Mouse (Mus musculus) limb, embryonic 11.5 days (tissue): ENCODE measurements at regions not wholly inside any gene's neighbourhood (a gene's known extent, or its start where the extent isn't known, plus 50 kb on each side); places are given as distances from the start of the nearest gene placed in this dataset.

ENCODE experiments used
- ATAC-seq: fragments of 200-750 bp; cut with Nextera tagmentation; 2 replicates; pipeline ENCODE4 v1.8.0; 2017; ENCODE audit warnings: low read depth; ENCODE audit not compliant: insufficient number of reproducible peaks, low FRiP score, low TSS enrichment
- DNase-seq: peaks from one replicate; pipeline ENCODE4 v3.0.0-alpha.2; 2015; ENCODE audit warnings: low spot score
- H3K27ac ChIP-seq: fragments of 300-500 bp; sonication (generic); replicated peaks from 2 replicates; pipeline ENCODE4 v1.5.1; 2014; ENCODE audit warnings: low read depth, mild to moderate bottlenecking, low read length
- H3K27me3 ChIP-seq: fragments of 300-500 bp; sonication (generic); 2 replicates; pipeline ENCODE4 v1.6.1; 2014; ENCODE audit warnings: mild to moderate bottlenecking, low read length, mixed read lengths; ENCODE audit not compliant: control insufficient read depth, insufficient read depth
- H3K36me3 ChIP-seq: fragments of 300-500 bp; sonication (generic); 2 replicates; pipeline ENCODE4 v1.6.1; 2014; ENCODE audit warnings: mild to moderate bottlenecking, low read length, moderate library complexity, mixed read lengths; ENCODE audit not compliant: control insufficient read depth, insufficient read depth
- H3K4me1 ChIP-seq: fragments of 300-500 bp; sonication (generic); 2 replicates; pipeline ENCODE4 v1.6.1; 2014; ENCODE audit warnings: low read length, mixed read lengths; ENCODE audit not compliant: control insufficient read depth, insufficient read depth
- H3K4me2 ChIP-seq: fragments of 300-500 bp; sonication (generic); 2 replicates; pipeline ENCODE4 v1.6.1; 2014; ENCODE audit warnings: low read depth, mild to moderate bottlenecking, moderate library complexity; ENCODE audit not compliant: severe bottlenecking
- H3K4me3 ChIP-seq: fragments of 300-500 bp; sonication (generic); 2 replicates; pipeline ENCODE4 v1.5.1; 2014; ENCODE audit warnings: low read depth, low read length
- H3K9ac ChIP-seq: fragments of 300-500 bp; sonication (generic); 2 replicates; pipeline ENCODE4 v1.6.1; 2014; ENCODE audit warnings: mild to moderate bottlenecking, low read length
- H3K9me3 ChIP-seq: fragments of 300-500 bp; sonication (generic); 2 replicates; pipeline ENCODE4 v1.6.1; 2016; ENCODE audit warnings: low read length; ENCODE audit not compliant: control insufficient read depth
- WGBS: fragments of 180-500 bp; shearing (Covaris S2); extraction: QIAGEN DNeasy Blood & Tissue Kit; methylation state at CpG from one replicate; pipeline ENCODE4 v1.1.7; 2014; 5-methylcytosine and 5-hydroxymethylcytosine counted together

DNA sequence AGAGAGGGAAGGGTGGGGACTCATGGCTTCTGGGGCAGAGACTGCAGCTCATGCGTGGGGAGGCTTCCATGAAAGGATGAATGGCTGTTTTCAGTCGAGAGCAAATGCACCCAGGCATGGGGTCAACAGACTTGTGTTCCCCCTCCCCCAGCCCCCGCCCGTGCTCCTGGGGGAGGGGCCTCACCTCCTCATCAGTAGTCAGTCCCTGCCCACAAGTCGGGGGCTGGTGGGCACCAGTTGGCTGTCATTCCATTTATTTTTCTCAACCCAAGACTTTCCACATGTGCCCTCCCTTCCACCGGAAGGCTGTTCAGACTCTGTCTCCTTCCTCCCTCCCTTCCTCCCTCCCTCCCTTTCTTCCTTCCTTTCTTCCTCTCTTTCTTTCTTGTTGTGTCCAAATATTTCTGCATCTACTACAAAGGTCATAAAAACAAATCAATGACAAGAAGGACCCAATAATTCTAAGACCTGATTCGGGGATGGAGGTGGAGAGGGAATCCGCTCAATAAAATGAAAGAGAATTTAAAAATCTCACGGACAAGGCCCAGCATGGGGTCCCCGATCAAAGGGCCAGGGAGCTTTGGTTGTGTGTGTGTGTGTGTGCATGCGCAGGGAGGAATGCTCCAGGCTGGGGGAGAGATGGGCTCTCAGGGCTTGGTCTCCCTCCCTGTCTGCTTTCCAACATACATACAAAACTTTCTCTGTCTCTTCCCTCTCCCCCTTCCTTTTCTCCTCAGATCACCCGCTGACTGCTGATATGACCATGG is 57.7 kb downstream of the Rpl14 start:
- Histone ChIP-seq H3K27me3 (no peaks in the 10 kb centered on the region), H3K27ac (no peak overlapping the region), H3K36me3 (no peaks in the 10 kb centered on the region), H3K9me3 (no peaks in the 10 kb centered on the region), H3K4me2 (no peak overlapping the region), H3K9ac (no peak overlapping the region), H3K4me3 (no peak overlapping the region), H3K4me1 (no peaks in the 10 kb centered on the region)
- DNase-seq (no peak), ATAC-seq (no peak)
- 63% methylated on average over 12 of the region's 12 CpGs for WGBS

DNA sequence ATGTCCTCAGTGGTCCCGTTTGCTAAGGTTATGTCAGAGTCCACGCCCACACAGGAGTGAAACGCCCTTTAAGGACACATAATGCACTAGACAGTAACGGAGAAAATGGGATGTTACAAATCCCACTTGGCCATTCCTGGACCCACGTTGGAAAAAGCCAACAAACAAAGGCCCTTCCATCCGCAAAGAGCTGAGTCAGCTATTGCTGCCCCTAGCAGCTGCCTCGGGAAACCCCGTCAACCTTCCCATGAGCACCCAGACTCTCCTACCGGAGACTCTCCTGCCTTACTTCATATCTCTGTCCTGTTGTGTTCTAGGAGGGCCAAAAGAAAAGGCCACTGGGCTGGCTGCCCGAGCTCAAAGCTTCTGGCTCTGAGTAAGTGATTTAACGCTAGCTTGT is 58.4 kb downstream of the Rpl14 start:
- WGBS = 87% methylated on average over 11 of the region's 11 CpGs
- H3K9me3 ChIP-seq = no peaks in the 10 kb centered on the region
- no peak overlapping the region for H3K4me2 ChIP-seq
- H3K27me3 ChIP-seq = no peaks in the 10 kb centered on the region
- no peak overlapping the region for H3K27ac ChIP-seq
- no peak overlapping the region for H3K4me3 ChIP-seq
- H3K36me3 ChIP-seq = no peaks in the 10 kb centered on the region
- no peak for DNase-seq
- no peak for ATAC-seq
- no peak overlapping the region for H3K9ac ChIP-seq
- no peaks in the 10 kb centered on the region for H3K4me1 ChIP-seq

DNA sequence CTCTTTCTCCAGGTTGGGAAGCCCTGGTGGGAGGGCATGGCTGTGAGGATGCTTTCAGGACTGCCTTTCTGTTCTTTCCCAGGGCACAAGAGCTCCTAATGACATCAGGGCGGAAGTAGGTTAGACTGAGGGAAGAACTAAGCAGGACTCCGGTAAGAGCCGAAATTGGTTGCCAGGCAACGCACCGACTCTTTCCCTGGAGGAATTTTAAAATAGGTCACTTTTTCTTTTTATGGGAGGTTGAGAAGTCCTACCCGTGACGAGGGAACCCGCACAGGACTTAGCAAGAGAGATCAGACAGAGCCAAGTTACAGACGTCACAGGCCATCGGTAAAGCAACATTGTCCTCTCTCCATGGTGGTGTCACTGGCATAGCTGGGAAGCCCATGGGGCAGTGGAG is 61.6 kb downstream of the Rpl14 start:
- Histone ChIP-seq H3K9ac (no peak overlapping the region), H3K9me3 (no peaks in the 10 kb centered on the region), H3K36me3 (no peaks in the 10 kb centered on the region), H3K4me3 (no peak overlapping the region), H3K4me2 (no peak overlapping the region), H3K4me1 (no peaks in the 10 kb centered on the region), H3K27ac (no peak overlapping the region), H3K27me3 (no peaks in the 10 kb centered on the region)
- DNase-seq (no peak), ATAC-seq (no peak)
- 87% methylated on average over 10 of the region's 10 CpGs for WGBS

GRCm38 (mm10) chr9:120642656-120643055 is 71.4 kb downstream of the Rpl14 start:
- no peaks in the 10 kb centered on the region for H3K36me3 ChIP-seq
- no peak overlapping the region for H3K27ac ChIP-seq
- H3K9me3 ChIP-seq = no peaks in the 10 kb centered on the region
- ATAC-seq = no peak
- H3K27me3 ChIP-seq = no peaks in the 10 kb centered on the region
- DNase-seq = no peak
- H3K4me1 ChIP-seq = no peaks in the 10 kb centered on the region
- 92% methylated on average over 4 of the region's 4 CpGs for WGBS
- no peak overlapping the region for H3K9ac ChIP-seq
- H3K4me2 ChIP-seq = no peak overlapping the region
- no peak overlapping the region for H3K4me3 ChIP-seq

DNA sequence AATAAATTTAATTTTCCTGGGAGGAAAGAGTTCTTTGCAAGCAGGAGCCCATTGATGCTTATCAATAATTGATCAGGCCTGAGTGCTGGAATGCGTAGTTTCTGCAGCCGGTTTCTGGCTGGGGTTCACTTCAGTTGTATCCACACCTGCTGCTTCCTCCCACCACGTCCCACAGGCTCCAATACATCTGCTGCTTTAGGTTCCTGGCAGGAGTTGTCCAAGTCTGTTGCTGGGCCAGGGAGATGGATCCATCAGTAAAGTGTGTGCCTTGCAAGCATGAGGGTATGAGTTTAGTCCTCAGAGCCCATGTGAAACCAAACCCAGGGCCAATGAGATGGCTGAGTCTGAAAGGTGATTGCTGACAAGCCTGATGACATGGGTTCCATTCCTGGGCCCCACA is 72.1 kb downstream of the Rpl14 start:
- ATAC-seq = no peak
- WGBS = 87% methylated on average over 3 of the region's 3 CpGs

GRCm38 (mm10) chr9:120645776-120646175 is 74.5 kb downstream of the Rpl14 start:
- Histone ChIP-seq H3K27me3 (no peaks in the 10 kb centered on the region), H3K9ac (no peak overlapping the region), H3K36me3 (no peaks in the 10 kb centered on the region), H3K4me3 (no peak overlapping the region), H3K9me3 (no peaks in the 10 kb centered on the region), H3K27ac (no peak overlapping the region), H3K4me2 (no peak overlapping the region), H3K4me1 (no peaks in the 10 kb centered on the region)
- DNase-seq = no peak
- 98% methylated on average over 10 of the region's 10 CpGs for WGBS
- no peak for ATAC-seq

More for the DNA sequence above, 72.1 kb downstream of the Rpl14 start:
- Histone ChIP-seq H3K4me3 (no peak overlapping the region), H3K9me3 (no peaks in the 10 kb centered on the region), H3K4me2 (no peak overlapping the region), H3K4me1 (no peaks in the 10 kb centered on the region), H3K36me3 (no peaks in the 10 kb centered on the region), H3K27me3 (no peaks in the 10 kb centered on the region), H3K9ac (no peak overlapping the region), H3K27ac (no peak overlapping the region)
- DNase-seq = no peak

DNA sequence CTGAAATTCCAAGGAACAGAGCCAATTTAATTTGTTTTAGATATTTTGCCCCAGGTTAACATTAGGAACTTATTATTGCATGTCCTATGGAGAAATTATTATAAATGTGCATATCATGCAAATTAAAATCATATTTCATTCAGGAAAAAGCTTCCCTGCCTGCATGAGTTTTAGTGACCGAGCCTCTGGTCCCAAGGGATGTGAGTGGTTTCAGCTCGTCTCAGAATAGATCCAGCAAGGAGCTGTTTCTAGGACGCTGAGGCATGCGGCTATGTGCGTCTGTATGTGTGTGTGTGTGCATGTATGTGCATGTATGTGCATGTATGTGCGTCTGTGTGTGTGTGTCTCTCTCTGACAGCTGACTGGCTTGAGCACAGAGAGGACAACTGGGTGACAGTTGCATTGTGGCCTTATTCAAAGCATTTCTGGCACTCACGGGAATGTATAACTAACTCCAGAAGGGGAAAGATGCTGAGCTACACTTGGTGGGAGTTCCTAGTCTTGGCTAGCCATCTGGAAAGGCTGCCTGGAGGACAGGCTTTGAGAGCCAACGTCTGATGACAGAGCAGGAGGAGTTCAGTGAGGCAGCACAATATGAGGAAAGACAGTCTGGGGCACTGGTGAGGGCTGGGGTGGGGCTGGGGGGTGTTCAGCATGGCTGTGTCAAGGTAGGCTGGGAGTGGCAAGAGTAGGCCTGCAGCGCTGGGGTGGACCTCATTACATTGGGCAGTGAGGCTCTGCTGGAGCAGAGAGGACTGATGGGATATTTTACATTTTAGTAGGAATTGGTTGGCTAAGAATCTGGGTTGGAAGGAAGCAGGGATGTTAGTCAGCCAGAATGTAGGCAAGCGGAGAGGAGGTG is 75.8 kb downstream of the Rpl14 start:
- Histone ChIP-seq H3K27ac (no peak overlapping the region), H3K4me1 (no peaks in the 10 kb centered on the region), H3K9me3 (no peaks in the 10 kb centered on the region), H3K4me3 (no peak overlapping the region), H3K4me2 (no peak overlapping the region), H3K27me3 (no peaks in the 10 kb centered on the region), H3K36me3 (no peaks in the 10 kb centered on the region), H3K9ac (no peak overlapping the region)
- 84% methylated on average over 10 of the region's 10 CpGs for WGBS
- ATAC-seq (no peak), DNase-seq (no peak)

GRCm38 (mm10) chr9:120647668-120647955 is 76.4 kb downstream of the Rpl14 start:
- Histone ChIP-seq H3K27me3 (no peaks in the 10 kb centered on the region), H3K4me3 (no peak overlapping the region), H3K36me3 (no peaks in the 10 kb centered on the region), H3K27ac (no peak overlapping the region), H3K4me1 (no peaks in the 10 kb centered on the region), H3K4me2 (no peak overlapping the region), H3K9ac (no peak overlapping the region), H3K9me3 (no peaks in the 10 kb centered on the region)
- no peak for DNase-seq
- no peak for ATAC-seq
- WGBS = 82% methylated on average over 7 of the region's 7 CpGs
